Mouse (Mus musculus): ENCODE data around the gene Gm38655.

GRCm38 (mm10) chr17:25202401-25202800, 27.1 kb upstream of the Gm38655 start:
- TF ChIP-seq CTCF (IDR thresholded peaks at IDR 0.05; ENCODE audit: low read depth): no peak
- TF ChIP-seq EP300 (IDR thresholded peaks at IDR 0.05; ENCODE audit: low read depth): no peak
